Mouse (Mus musculus) hindbrain, embryonic 16.5 days (tissue): ENCODE results near the gene Wnt11. TPM values are rescaled to one million over a fixed set of nuclear protein-coding genes. Genes with fewer than 3 reads are reported as not detected.

ENCODE experiments used
- ATAC-seq: fragments of 200-750 bp; cut with Nextera tagmentation; 2 replicates; pipeline ENCODE4 v1.8.0; 2017; ENCODE audit warnings: moderate TSS enrichment, moderate library complexity
- H3K27ac ChIP-seq: fragments of 300-500 bp; sonication (generic); 2 replicates; pipeline ENCODE4 v1.5.1; 2014; ENCODE audit warnings: low read depth, mild to moderate bottlenecking, control low read depth, low read length, moderate library complexity
- H3K27me3 ChIP-seq: fragments of 300-500 bp; sonication (generic); replicated peaks from 2 replicates; pipeline ENCODE4 v1.6.1; 2014; ENCODE audit warnings: low read length; ENCODE audit not compliant: control insufficient read depth, insufficient read depth
- H3K36me3 ChIP-seq: fragments of 300-500 bp; sonication (generic); 2 replicates; pipeline ENCODE4 v1.6.1; 2014; ENCODE audit warnings: mild to moderate bottlenecking, low read length, moderate library complexity, mixed read lengths; ENCODE audit not compliant: control insufficient read depth, insufficient read depth
- H3K4me1 ChIP-seq: fragments of 300-500 bp; sonication (generic); 2 replicates; pipeline ENCODE4 v1.6.1; 2014; ENCODE audit warnings: low read depth, low read length; ENCODE audit not compliant: control insufficient read depth, insufficient read depth
- H3K4me2 ChIP-seq: fragments of 300-500 bp; sonication (generic); 2 replicates; pipeline ENCODE4 v1.6.1; 2014; ENCODE audit warnings: mild to moderate bottlenecking, low read length, control low read depth, moderate library complexity
- H3K4me3 ChIP-seq: fragments of 300-500 bp; sonication (generic); 2 replicates; pipeline ENCODE4 v1.5.1; 2014; ENCODE audit warnings: mild to moderate bottlenecking, low read length, control low read depth, moderate library complexity
- H3K9ac ChIP-seq: fragments of 300-500 bp; sonication (generic); 2 replicates; pipeline ENCODE4 v1.6.1; 2014; ENCODE audit warnings: low read depth, mild to moderate bottlenecking, control low read depth, low read length, moderate library complexity
- H3K9me3 ChIP-seq: fragments of 300-500 bp; sonication (generic); 2 replicates; pipeline ENCODE4 v1.6.1; 2014; ENCODE audit warnings: mild to moderate bottlenecking, low read length, moderate library complexity; ENCODE audit not compliant: control insufficient read depth
- WGBS: fragments of 180-500 bp; shearing (Covaris S2); extraction: QIAGEN DNeasy Blood & Tissue Kit; methylation state at CpG from one replicate; pipeline ENCODE4 v1.1.7; 2014; 5-methylcytosine and 5-hydroxymethylcytosine counted together
- polyA plus RNA-seq: library from polyadenylated mRNA; unstranded; fragments of >200 nt; fragmentation: Nextera tagmentation; extraction: Ambion mirVana; gene quantifications from 2 replicates; pipeline ENCODE4 v1.2.1, GENCODE M21; 2015

The Wnt11 gene
- polyA plus RNA-seq, 1 experiment from 2014 or later: 2.7 TPM

DNA sequence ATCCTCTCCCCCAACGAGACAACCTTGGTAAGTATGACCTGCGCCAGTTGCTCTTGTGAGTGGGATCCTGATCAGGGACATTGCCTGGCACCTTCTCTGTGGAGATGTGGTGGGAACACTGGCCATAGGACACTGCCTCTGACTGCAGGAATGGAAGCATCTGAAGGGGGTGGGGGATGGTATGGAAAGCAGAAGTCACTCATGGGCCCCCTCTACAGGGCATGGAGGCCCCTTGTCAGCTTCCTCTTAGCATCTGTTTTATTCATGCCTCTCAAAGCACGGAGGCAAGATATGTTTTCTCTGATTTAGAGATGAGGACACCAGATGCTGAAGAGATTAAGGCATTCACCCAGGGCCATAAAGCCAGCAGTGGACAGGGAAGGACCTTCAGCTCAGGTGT is 34.2 kb downstream of the Wnt11 start:
- Histone ChIP-seq H3K36me3 (no peaks in the 10 kb centered on the region), H3K27me3 (0 out of 2 replicates have a peak, but pooled peaks cover 2% of the 10 kb centered on the region), H3K4me1 (peaks cover 11% of the 10 kb centered on the region), H3K9ac (no peak overlapping the region), H3K4me3 (no peak overlapping the region), H3K27ac (no peak overlapping the region), H3K9me3 (no peaks in the 10 kb centered on the region), H3K4me2 (no peak overlapping the region)
- ATAC-seq: no peak
- 64% methylated on average over 3 of the region's 3 CpGs for WGBS

DNA sequence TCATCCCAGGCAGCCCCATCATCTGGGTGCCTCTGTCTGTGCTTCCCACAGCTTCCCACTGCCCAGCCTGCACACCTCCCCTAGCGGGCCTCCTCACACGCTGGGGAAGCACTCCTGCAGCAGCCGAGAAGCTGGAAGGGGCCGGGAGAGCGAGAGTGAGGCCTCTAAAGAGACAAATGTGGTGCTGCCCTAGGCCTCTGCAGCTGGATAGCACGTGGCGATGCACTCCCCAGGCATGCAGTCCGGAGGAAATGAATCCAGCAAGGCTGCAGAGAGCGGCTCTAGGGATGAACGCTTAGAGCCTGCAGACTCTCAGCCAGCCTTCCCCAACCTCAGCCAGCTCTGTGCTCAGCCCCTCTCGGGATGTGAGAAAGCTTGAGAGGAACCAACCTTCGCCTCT is 35.9 kb downstream of the Wnt11 start:
- Histone ChIP-seq H3K27me3 (0 out of 2 replicates have a peak, but pooled peaks cover 2% of the 10 kb centered on the region), H3K4me3 (no peak overlapping the region), H3K9me3 (no peaks in the 10 kb centered on the region), H3K36me3 (no peaks in the 10 kb centered on the region), H3K4me2 (no peak overlapping the region), H3K27ac (peak overlapping the region; percentile 13; the same call in 1 of the 2 replicates), H3K9ac (peak overlapping the region; percentile 41), H3K4me1 (peaks cover 18% of the 10 kb centered on the region)
- ATAC-seq: no peak
- 21% methylated on average over 12 of the region's 12 CpGs for WGBS

DNA sequence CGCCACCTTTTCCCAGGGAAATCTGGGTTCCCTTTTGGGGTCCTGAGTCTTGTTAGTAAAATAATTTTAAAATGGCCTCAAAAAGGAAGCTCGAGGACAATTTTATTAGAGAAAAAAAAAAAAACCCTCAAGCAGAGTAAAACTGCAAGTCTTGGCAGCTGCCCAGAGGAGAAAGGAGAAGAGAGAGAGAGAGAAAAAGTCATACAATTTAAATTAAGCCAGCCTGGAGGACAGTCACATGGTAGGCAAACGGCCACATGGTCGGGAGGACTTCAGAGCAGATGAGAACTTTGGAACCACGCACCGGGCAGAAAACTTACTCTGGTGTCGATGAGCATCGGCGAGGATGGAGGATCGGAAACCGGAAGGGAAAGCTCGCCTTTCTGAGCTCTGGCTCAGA is 37.0 kb downstream of the Wnt11 start:
- 70% methylated on average over 12 of the region's 12 CpGs for WGBS
- H3K9ac ChIP-seq: no peak overlapping the region
- ATAC-seq: no peak
- H3K27me3 ChIP-seq: 0 out of 2 replicates have a peak, but pooled peaks cover 2% of the 10 kb centered on the region
- H3K4me3 ChIP-seq: no peak overlapping the region
- no peak overlapping the region for H3K27ac ChIP-seq
- no peak overlapping the region for H3K4me2 ChIP-seq
- H3K9me3 ChIP-seq: no peaks in the 10 kb centered on the region
- peaks cover 21% of the 10 kb centered on the region for H3K4me1 ChIP-seq
- H3K36me3 ChIP-seq: no peaks in the 10 kb centered on the region

DNA sequence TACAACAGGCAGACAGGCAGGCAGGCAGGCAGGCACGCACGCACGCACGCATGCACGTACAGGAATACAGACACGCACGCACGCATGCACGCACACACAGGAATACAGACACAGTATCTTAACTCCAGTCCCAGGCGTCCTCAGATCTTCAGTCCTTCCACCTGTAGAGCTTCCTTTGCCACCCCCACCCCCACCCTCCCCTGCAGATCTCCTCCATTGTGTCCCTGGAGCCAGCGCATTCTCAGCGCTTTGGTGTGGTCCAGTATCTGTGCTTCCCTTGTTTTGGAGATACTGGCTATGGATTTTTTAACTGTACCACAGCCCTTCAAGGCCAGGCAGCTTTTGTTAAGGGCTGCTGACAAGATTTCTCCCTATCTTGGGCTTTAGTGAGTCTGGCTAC is 38.4 kb downstream of the Wnt11 start:
- Histone ChIP-seq H3K4me3 (no peak overlapping the region), H3K36me3 (no peaks in the 10 kb centered on the region), H3K9me3 (no peaks in the 10 kb centered on the region), H3K9ac (no peak overlapping the region), H3K4me1 (peaks cover 14% of the 10 kb centered on the region), H3K4me2 (no peak overlapping the region), H3K27ac (no peak overlapping the region), H3K27me3 (0 out of 2 replicates have a peak, but pooled peaks cover 2% of the 10 kb centered on the region)
- no peak for ATAC-seq
- WGBS: 83% methylated on average over 12 of the region's 12 CpGs

DNA sequence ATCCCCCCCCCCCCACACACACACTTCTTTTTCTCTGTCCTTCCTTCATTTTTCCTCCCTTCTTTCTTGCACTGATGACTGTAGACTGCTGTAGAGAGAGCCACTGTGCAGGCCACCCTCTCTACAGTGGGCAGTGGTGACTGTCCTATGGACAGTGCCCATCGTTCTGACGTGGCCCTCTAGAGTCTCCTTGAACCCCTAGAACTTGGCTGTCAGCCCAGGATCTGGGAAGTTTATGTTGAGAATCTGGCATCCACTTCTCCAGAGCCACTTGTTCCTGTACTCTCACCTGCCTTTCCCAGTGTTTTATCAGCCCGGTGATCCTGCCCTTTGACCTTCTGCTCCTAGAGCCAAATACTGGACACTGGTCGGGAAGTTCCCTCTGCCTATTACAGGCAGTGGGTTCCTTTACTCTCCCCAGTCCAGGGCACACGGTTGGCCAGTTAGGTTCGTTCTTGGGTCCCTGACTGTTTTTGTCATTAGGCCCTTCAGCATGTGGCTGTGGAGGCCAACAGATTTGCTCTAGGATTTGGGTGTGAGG is 39.6 kb downstream of the Wnt11 start:
- Histone ChIP-seq H3K4me3 (no peak overlapping the region), H3K27ac (no peak overlapping the region), H3K4me2 (no peak overlapping the region), H3K36me3 (no peaks in the 10 kb centered on the region), H3K4me1 (peaks cover 14% of the 10 kb centered on the region), H3K27me3 (0 out of 2 replicates have a peak, but pooled peaks cover 2% of the 10 kb centered on the region), H3K9me3 (no peaks in the 10 kb centered on the region), H3K9ac (no peak overlapping the region)
- WGBS: 54% methylated on average over 6 of the region's 6 CpGs
- no peak for ATAC-seq

DNA sequence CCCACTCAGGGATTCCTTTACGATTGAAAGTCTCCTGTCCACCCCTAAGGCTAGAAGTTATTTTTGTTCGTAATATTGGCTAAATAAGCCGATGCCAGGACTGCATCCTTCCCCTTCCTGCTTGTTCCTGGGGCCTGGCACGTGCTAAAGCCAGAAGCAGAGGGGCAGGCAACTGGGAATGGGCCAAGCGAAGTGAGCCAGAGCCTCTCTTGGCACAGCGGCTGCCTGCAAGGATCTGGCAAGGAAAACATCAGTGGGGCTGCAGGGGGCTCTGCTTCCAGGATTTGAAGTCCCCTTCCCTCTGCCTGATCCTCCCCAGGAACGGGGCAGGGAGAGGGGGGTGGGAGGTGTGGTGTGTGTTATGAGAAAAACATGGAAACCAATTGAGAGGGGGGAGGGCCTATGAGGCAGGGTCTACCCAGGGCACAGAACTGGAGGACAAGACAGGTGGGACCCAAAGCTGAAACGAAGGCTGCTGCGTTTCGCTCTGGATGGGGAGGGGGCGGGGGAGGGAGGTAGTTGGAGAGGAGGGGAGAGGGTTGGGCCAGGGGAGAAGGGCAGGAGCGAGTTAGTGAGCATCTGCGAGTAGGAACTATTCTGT is 40.6 kb downstream of the Wnt11 start:
- Histone ChIP-seq H3K9me3 (no peaks in the 10 kb centered on the region), H3K4me2 (peak overlapping the region; percentile 35), H3K36me3 (no peaks in the 10 kb centered on the region), H3K27ac (peak overlapping the region; percentile 44; the same call in 1 of the 2 replicates), H3K27me3 (0 out of 2 replicates have a peak, but pooled peaks cover 2% of the 10 kb centered on the region), H3K9ac (peak overlapping the region; percentile 33), H3K4me3 (no peak overlapping the region), H3K4me1 (peaks cover 14% of the 10 kb centered on the region)
- 29% methylated on average over 13 of the region's 13 CpGs for WGBS
- peak; percentile 75 for ATAC-seq

DNA sequence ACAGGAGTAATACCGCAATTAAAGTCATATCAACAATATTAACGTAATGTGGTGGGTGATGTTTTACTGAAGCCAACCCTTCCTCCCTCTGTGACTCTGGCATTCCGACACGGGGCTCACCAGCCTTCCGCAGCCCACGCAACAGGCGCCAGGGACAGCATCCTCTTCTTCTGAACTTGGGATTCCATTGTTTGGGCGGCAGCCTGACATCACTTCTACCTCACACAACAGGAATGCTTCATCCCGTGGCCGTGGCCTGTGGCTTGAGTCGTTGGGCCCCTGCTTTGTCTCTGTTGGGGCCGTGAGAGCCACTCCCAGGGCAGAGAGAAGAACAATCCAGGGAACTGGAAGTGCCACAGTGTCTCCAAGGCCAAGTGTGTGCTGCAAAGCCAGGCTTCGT is 41.2 kb downstream of the Wnt11 start:
- 0 out of 2 replicates have a peak, but pooled peaks cover 2% of the 10 kb centered on the region for H3K27me3 ChIP-seq
- 29% methylated on average over 13 of the region's 13 CpGs for WGBS
- H3K27ac ChIP-seq: 0 out of 2 replicates have a peak overlapping the region, but pooled peaks have one; percentile 17
- no peaks in the 10 kb centered on the region for H3K9me3 ChIP-seq
- ATAC-seq: no peak
- no peak overlapping the region for H3K4me2 ChIP-seq
- H3K36me3 ChIP-seq: no peaks in the 10 kb centered on the region
- H3K9ac ChIP-seq: no peak overlapping the region
- no peak overlapping the region for H3K4me3 ChIP-seq
- peaks cover 11% of the 10 kb centered on the region for H3K4me1 ChIP-seq

DNA sequence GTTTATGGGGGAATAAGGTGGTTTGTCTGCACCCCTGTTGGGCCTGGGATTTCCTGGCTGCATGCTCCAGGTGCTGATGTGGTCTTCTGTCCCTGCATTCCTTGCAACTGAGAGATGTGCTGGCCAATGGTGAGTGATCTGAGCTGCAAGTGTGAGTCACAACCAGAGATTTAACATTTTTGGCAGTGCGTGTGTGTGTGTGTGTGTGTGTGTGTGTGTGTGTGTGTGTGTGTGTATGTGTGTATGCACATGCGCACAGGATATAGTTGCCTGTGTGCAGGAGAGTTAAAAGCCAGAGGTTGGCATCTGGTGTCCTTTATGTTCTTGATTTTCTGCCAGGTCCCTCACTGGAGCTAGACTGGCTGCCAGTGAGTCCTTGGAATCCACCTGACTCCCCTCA is 44.3 kb downstream of the Wnt11 start:
- no peaks in the 10 kb centered on the region for H3K27me3 ChIP-seq
- WGBS: 84% methylated on average over 2 of the region's 2 CpGs
- H3K4me3 ChIP-seq: no peak overlapping the region
- H3K9ac ChIP-seq: no peak overlapping the region
- H3K4me1 ChIP-seq: peaks cover 11% of the 10 kb centered on the region
- ATAC-seq: no peak
- H3K27ac ChIP-seq: no peak overlapping the region
- no peak overlapping the region for H3K4me2 ChIP-seq
- no peaks in the 10 kb centered on the region for H3K36me3 ChIP-seq
- H3K9me3 ChIP-seq: no peaks in the 10 kb centered on the region

DNA sequence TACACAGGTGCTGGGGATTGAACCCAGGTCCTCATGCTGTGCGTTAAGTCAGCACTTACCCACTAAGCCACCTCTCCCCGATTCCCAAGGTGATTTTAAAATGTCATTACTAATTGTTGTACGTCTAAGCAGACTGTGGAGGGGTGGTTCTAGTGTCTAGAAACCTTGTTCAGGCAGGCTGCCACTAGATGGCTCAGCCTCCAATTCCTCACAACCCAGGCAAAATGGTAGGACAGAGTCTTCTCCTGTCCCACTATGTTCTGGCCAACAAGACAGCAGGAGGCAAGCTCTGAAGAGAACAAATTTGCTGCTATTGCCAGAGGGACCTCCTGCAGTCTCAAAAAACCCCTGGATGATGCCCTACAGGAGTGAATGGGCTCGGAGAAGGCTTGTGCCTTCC is 47.0 kb downstream of the Wnt11 start:
- no peak overlapping the region for H3K4me2 ChIP-seq
- H3K27ac ChIP-seq: no peak overlapping the region
- ATAC-seq: no peak
- 59% methylated on average over 4 of the region's 4 CpGs for WGBS
- no peak overlapping the region for H3K9ac ChIP-seq
- H3K4me3 ChIP-seq: no peak overlapping the region
- H3K36me3 ChIP-seq: no peaks in the 10 kb centered on the region
- H3K9me3 ChIP-seq: no peaks in the 10 kb centered on the region
- no peaks in the 10 kb centered on the region for H3K4me1 ChIP-seq
- H3K27me3 ChIP-seq: no peaks in the 10 kb centered on the region
